Mouse (Mus musculus) CD8-positive naive resting alpha-beta T cell, adult 57 days (primary cell): ENCODE data around the gene Vapb. TPM values are rescaled to one million over a fixed set of nuclear protein-coding genes. Genes with fewer than 3 reads are reported as not detected.

ENCODE experiments used
- total RNA-seq: library from RNA; stranded (reverse); gene quantifications from one replicate; pipeline ENCODE4 v1.2.4, GENCODE M21; 2023

Gene Vapb
- total RNA-seq, result 41.8 TPM

GRCm38 (mm10) chr2:173737222-173737989 is at the start of gene Vapb:
TSS of gene Vapb (plus strand) at chr2:173737511.

GRCm38 (mm10) chr2:173719115-173719514 is 18.2 kb upstream of the Vapb start, which contains the start of gene 1700010B08Rik:
TSS of gene 1700010B08Rik (plus strand) at chr2:173719415.

Other genes starting within 250 kb of the Vapb start
- not detected for gene 1700021F07Rik, start 214.9 kb upstream of the Vapb start, total RNA-seq
- not detected for gene Ankrd60, start 159.1 kb upstream of the Vapb start, total RNA-seq
- 17.6 TPM for gene Rab22a, start 77.8 kb upstream of the Vapb start, total RNA-seq
- gene 1700010B08Rik, start 18.1 kb upstream of the Vapb start, total RNA-seq, result not detected